Mouse (Mus musculus) midbrain, embryonic 15.5 days (tissue): Measurements from ENCODE around the gene Fah. TPM values are rescaled to one million over a fixed set of nuclear protein-coding genes. Genes with fewer than 3 reads are reported as not detected.

ENCODE experiments used
- ATAC-seq: fragments of 200-750 bp; cut with Nextera tagmentation; replicated peaks from 2 replicates; pipeline ENCODE4 v1.8.0; 2017; ENCODE audit warnings: moderate TSS enrichment
- H3K27ac ChIP-seq: fragments of 300-500 bp; sonication (generic); 2 replicates; pipeline ENCODE4 v1.5.1; 2015; ENCODE audit warnings: mild to moderate bottlenecking, inconsistent platforms
- H3K27me3 ChIP-seq: fragments of 300-500 bp; sonication (generic); replicated peaks from 2 replicates; pipeline ENCODE4 v1.6.1; 2015; ENCODE audit warnings: inconsistent platforms
- H3K36me3 ChIP-seq: fragments of 300-500 bp; sonication (generic); replicated peaks from 2 replicates; pipeline ENCODE4 v1.6.1; 2015; ENCODE audit warnings: inconsistent platforms
- H3K4me1 ChIP-seq: fragments of 300-500 bp; sonication (generic); 2 replicates; pipeline ENCODE4 v1.6.1; 2015; ENCODE audit warnings: inconsistent platforms
- H3K4me2 ChIP-seq: fragments of 300-500 bp; sonication (generic); 2 replicates; pipeline ENCODE4 v1.6.1; 2015; ENCODE audit warnings: inconsistent platforms, mild to moderate bottlenecking, moderate library complexity
- H3K4me3 ChIP-seq: fragments of 300-500 bp; sonication (generic); 2 replicates; pipeline ENCODE4 v1.5.1; 2015; ENCODE audit warnings: mild to moderate bottlenecking, inconsistent platforms
- H3K9ac ChIP-seq: fragments of 300-500 bp; sonication (generic); 2 replicates; pipeline ENCODE4 v1.6.1; 2015; ENCODE audit warnings: mild to moderate bottlenecking, inconsistent platforms
- H3K9me3 ChIP-seq: fragments of 300-500 bp; sonication (generic); 2 replicates; pipeline ENCODE4 v1.6.1; 2016; ENCODE audit warnings: inconsistent platforms
- WGBS: fragments of 180-500 bp; shearing (Covaris S2); methylation state at CpG from one replicate; pipeline ENCODE4 v1.1.7; 2015; ENCODE audit warnings: mixed read lengths; 5-methylcytosine and 5-hydroxymethylcytosine counted together
- polyA plus RNA-seq: library from polyadenylated mRNA; unstranded; fragments of >200 nt; fragmentation: Nextera tagmentation; extraction: Ambion mirVana; gene quantifications from 2 replicates; pipeline ENCODE4 v1.2.1, GENCODE M21; 2015

Gene Fah
- polyA plus RNA-seq, 1 experiment from 2014 or later = 9.2 TPM

DNA sequence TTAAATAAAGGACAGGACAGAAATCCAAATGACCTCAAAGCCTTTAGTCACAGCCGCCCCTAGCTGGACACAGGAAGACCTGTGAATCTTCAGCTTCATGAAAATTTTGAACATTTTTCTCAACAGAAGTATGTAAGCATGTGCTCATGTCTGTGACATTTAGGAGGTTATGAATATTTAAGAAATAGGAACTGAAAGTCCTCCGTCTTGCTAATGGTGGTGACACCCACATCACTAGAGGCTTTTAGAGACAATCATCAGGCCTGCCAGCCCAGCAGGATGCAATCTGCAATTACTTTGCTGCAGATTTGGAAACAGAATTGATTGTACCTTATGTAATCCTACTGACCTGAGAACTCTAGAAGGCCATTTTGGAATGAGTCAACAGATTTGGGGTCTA is 55.0 kb downstream of the Fah start:
- no peak overlapping the region for H3K4me3 ChIP-seq
- H3K36me3 ChIP-seq = no peaks in the 10 kb centered on the region
- no peaks in the 10 kb centered on the region for H3K4me1 ChIP-seq
- no peaks in the 10 kb centered on the region for H3K27me3 ChIP-seq
- no peak overlapping the region for H3K27ac ChIP-seq
- no peak overlapping the region for H3K4me2 ChIP-seq
- H3K9ac ChIP-seq = no peak overlapping the region
- ATAC-seq = no peak
- H3K9me3 ChIP-seq = no peaks in the 10 kb centered on the region
- 89% methylated on average over 2 of the region's 2 CpGs for WGBS

- Histone ChIP-seq H3K4me3 (no peak overlapping the region), H3K27me3 (no peaks in the 10 kb centered on the region), H3K4me1 (no peaks in the 10 kb centered on the region), H3K36me3 (no peaks in the 10 kb centered on the region), H3K27ac (no peak overlapping the region), H3K9me3 (no peaks in the 10 kb centered on the region), H3K4me2 (no peak overlapping the region), H3K9ac (no peak overlapping the region)
- ATAC-seq = no peak
- WGBS = 87% methylated on average over 4 of the region's 4 CpGs
Observed at GRCm38 (mm10) chr7:84546667-84547066, 59.9 kb downstream of the Fah start.

GRCm38 (mm10) chr7:84544946-84545345 is 61.6 kb downstream of the Fah start:
- Histone ChIP-seq H3K27me3 (no peaks in the 10 kb centered on the region), H3K4me3 (no peak overlapping the region), H3K9me3 (no peaks in the 10 kb centered on the region), H3K4me1 (no peaks in the 10 kb centered on the region), H3K36me3 (no peaks in the 10 kb centered on the region), H3K9ac (no peak overlapping the region), H3K27ac (no peak overlapping the region), H3K4me2 (no peak overlapping the region)
- no peak for ATAC-seq
- WGBS = 89% methylated on average over 4 of the region's 4 CpGs

Other genes with a start within 250 kb of the Fah start
- gene Arnt2, start 196.5 kb downstream of the Fah start, polyA plus RNA-seq = 88.4 and 96.8 TPM in 2 replicates
- 0.86 and 1.0 TPM in 2 replicates for gene Gm2115, start 77.8 kb downstream of the Fah start, polyA plus RNA-seq
- gene Zfand6, start 83.2 kb upstream of the Fah start, polyA plus RNA-seq = 171 and 178 TPM in 2 replicates
- gene Olfr291, start 246.8 kb upstream of the Fah start, polyA plus RNA-seq = not detected in 2 replicates